7 mouse cellular contexts compared by ENCODE assay signal in the genomic region with DNA sequence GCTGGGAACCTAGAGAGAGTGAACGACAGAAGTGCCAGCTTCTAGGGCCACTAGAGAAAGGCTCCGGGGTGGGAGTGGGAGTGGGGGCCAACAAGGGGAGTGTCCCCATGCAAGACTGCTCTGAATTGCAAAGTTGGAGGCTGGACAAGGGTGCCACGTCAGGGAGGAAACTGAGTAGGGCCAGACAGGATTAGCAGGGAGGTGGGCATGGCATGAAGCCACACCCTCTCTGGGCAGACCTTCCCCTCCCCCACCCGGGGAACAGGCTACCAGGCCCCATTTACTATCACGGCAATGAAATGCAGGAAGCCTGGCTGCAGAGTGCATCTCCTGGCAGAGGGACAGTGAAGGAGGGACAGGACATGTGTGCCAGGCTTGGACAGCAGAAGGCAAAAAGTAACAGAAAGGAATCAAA. TPM values are rescaled to one million over a fixed set of nuclear protein-coding genes. Genes with fewer than 3 reads are reported as not detected.
A peak's percentile ranks its signal among the peaks of the same experiment; 100 is the strongest.
DNase-seq lines count a peak whose midpoint lies in the region; ATAC-seq lines count a peak whose summit lies in the region.

No protein-coding gene starts in this region.

- peak overlapping the region; percentile 15 for H3K9ac ChIP-seq in kidney, embryonic 16.5 days (replicated peaks; ENCODE audit: low read length)

- ATAC-seq in granulocyte monocyte progenitor cell, adult 5-6 weeks (replicated peaks; ENCODE audit: poor library complexity, severe bottlenecking) = 0 out of 2 replicates have a peak, but pooled peaks have one; percentile 12
- ATAC-seq in kidney, embryonic 16.5 days (ENCODE audit: low FRiP score, low TSS enrichment) = peak; percentile 58

- H3K9me3 ChIP-seq in kidney, embryonic 16.5 days (ENCODE audit: low read length) = no peaks in the 10 kb centered on the region

- H3K36me3 ChIP-seq in kidney, embryonic 16.5 days (ENCODE audit: insufficient read depth, low read length) = no peaks in the 10 kb centered on the region

- DNase-seq in brain, adult 2 months (ENCODE audit: low read depth, low spot score) = peak; percentile 77
- DNase-seq in cerebellum, postnatal 14 days = peak; percentile 79 to 84
- peak; percentile 45 for DNase-seq in lung, postnatal 36 days
- DNase-seq in thymus, postnatal 10 days (ENCODE audit: low spot score in 2 of 2) = peak; percentile 54 to 62
- DNase-seq in right cerebral cortex, postnatal 4 days = no peak

- H3K4me2 ChIP-seq in kidney, embryonic 16.5 days (replicated peaks; ENCODE audit: low read depth, low read length) = peak overlapping the region; percentile 62

- peak overlapping the region; percentile 36 for H3K4me3 ChIP-seq in kidney, embryonic 16.5 days (ENCODE audit: low read length)

- no peaks in the 10 kb centered on the region for H3K27me3 ChIP-seq in kidney, embryonic 16.5 days (ENCODE audit: insufficient read depth, low read length)

- H3K4me1 ChIP-seq in kidney, embryonic 16.5 days (ENCODE audit: insufficient read depth, low read length) = peaks cover 22% of the 10 kb centered on the region

- H3K27ac ChIP-seq in kidney, embryonic 16.5 days (ENCODE audit: low read length) = peak overlapping the region; percentile 4

- WGBS in kidney, embryonic 16.5 days = 0% methylated on average over 5 of the region's 5 CpGs

RNA-seq across cellular contexts. Expression of a gene that starts 1.0 kb away (rescaled TPM):
- not detected in 2 replicates for total RNA-seq in granulocyte monocyte progenitor cell, adult 5-6 weeks (2014; fragmentation: Nextera tagmentation)
- 0.13 TPM in 1 of 2 replicates, not detected in the other for total RNA-seq in granulocyte monocyte progenitor cell, adult 5-6 weeks (2017)
- polyA plus RNA-seq in kidney, embryonic 16.5 days (2015; fragmentation: Nextera tagmentation; extraction: Ambion mirVana) = 14.9 and 15.2 TPM in 2 replicates

RNA-seq across cellular contexts. Expression of a gene that starts 11.4 kb away (rescaled TPM):
- not detected in 2 replicates for total RNA-seq in granulocyte monocyte progenitor cell, adult 5-6 weeks (2014; fragmentation: Nextera tagmentation)
- not detected in 2 replicates for total RNA-seq in granulocyte monocyte progenitor cell, adult 5-6 weeks (2017)
- polyA plus RNA-seq in kidney, embryonic 16.5 days (2015; fragmentation: Nextera tagmentation; extraction: Ambion mirVana) = 0.32 and 0.46 TPM in 2 replicates

RNA-seq across cellular contexts. Expression of a gene that starts 24.7 kb away (rescaled TPM):
- not detected in 2 replicates for total RNA-seq in granulocyte monocyte progenitor cell, adult 5-6 weeks (2014; fragmentation: Nextera tagmentation)
- not detected in 2 replicates for total RNA-seq in granulocyte monocyte progenitor cell, adult 5-6 weeks (2017)
- 0.23 and 0.44 TPM in 2 replicates for polyA plus RNA-seq in kidney, embryonic 16.5 days (2015; fragmentation: Nextera tagmentation; extraction: Ambion mirVana)

RNA-seq across cellular contexts. Expression of a gene that starts 31.7 kb away (rescaled TPM):
- not detected in 2 replicates for total RNA-seq in granulocyte monocyte progenitor cell, adult 5-6 weeks (2014; fragmentation: Nextera tagmentation)
- total RNA-seq in granulocyte monocyte progenitor cell, adult 5-6 weeks (2017) = not detected in 2 replicates
- polyA plus RNA-seq in kidney, embryonic 16.5 days (2015; fragmentation: Nextera tagmentation; extraction: Ambion mirVana) = not detected in 2 replicates

RNA-seq across cellular contexts. Expression of a gene that starts 39.5 kb away (rescaled TPM):
- 4.5 TPM in 2 replicates for total RNA-seq in granulocyte monocyte progenitor cell, adult 5-6 weeks (2014; fragmentation: Nextera tagmentation)
- 5.7 and 6.1 TPM in 2 replicates for total RNA-seq in granulocyte monocyte progenitor cell, adult 5-6 weeks (2017)
- 12.1 and 13.8 TPM in 2 replicates for polyA plus RNA-seq in kidney, embryonic 16.5 days (2015; fragmentation: Nextera tagmentation; extraction: Ambion mirVana)
